Mouse (Mus musculus): ENCODE data around the gene Mdm2.

DNA sequence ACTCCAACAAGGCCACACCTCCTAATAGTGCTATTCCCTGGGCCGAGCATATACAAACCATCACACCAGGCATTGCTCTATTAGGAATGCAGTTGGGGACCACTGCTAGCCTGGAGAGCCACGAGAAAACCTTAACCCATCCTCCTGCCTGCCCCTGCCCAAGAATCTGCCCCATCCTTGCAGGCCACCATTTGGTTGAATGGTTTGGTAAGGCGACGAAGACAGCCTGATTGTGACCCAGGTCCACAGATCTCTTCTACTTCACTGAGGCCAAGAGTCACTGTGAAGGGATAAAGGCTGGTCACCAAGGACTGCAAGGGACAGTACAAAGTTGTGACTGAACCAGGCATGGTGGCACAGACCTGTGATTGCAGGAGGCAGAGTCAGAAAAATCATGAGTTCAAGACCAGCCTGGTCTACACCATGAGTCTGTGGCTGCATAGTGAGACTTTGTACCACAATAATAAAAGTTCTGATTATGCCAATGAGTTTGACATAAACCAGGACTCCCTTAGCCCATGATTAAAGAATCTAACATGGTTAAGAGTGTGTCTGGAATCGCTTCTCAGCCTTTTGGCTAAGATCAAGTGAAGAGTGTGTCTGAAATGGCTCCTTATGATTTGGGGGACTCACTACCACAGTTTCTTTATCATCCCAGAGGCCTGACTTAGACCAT lies 63.9 kb downstream of the Mdm2 start:
- TF ChIP-seq MAZ (IDR thresholded peaks at IDR 0.05; ENCODE audit: low read depth, low read length) (no peak), MAX (IDR thresholded peaks at IDR 0.05; ENCODE audit: low read length) (no peak), POLR2A (IDR thresholded peaks at IDR 0.05; ENCODE audit: low read depth, low read length) (no peak), CTCF (conservative IDR thresholded peaks at IDR 0.05 in 1 of 2, IDR thresholded peaks at IDR 0.05 in 1 of 2; ENCODE audit: low read depth in 2 of 2, low read length in 2 of 2) (no peak), EP300 (IDR thresholded peaks at IDR 0.05; ENCODE audit: low read length) (no peak), NELFE (IDR thresholded peaks at IDR 0.05; ENCODE audit: low read depth, low read length) (no peak), USF1 (IDR thresholded peaks at IDR 0.05; ENCODE audit: low read depth, low read length) (no peak), PAX5 (IDR thresholded peaks at IDR 0.05; ENCODE audit: low read length) (no peak), SMC3 (IDR thresholded peaks at IDR 0.05; ENCODE audit: low read depth, low read length) (no peak), POLR2AphosphoS2 (IDR thresholded peaks at IDR 0.05; ENCODE audit: low read depth, low read length) (no peak), MXI1 (IDR thresholded peaks at IDR 0.05; ENCODE audit: low read depth, low read length) (no peak)
